Mouse (Mus musculus) stomach, postnatal 0 days (tissue): ENCODE measurements around the gene Fam129a.

Experiments
- CTCF ChIP-seq: IDR thresholded peaks from 2 replicates; pipeline ENCODE4 v1.5.1; 2016; ENCODE audit warnings: antibody characterized with exemption, low read depth, mild to moderate bottlenecking, moderate library complexity
- EP300 ChIP-seq: optimal IDR thresholded peaks from 2 replicates; pipeline ENCODE3; 2016; ENCODE audit warnings: antibody characterized with exemption

DNA sequence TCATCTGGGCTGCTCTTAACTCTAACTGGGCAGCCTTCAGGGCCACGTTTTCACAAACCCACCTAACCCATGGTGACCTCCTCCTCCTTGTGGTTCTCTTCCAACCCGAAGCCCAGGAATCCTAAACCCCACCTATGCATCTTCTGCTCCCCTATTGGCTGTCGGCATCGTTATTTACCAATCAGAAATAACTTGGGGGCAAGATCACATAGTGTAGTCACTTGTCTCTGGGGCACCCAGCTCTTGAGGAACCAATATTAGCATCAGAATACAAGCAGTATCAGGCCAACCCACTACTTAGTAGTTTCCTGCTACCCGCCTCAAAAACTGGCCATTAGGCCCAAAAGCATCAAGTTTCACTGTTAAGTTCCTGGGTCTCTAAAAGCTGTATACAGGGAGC is 141.7 kb downstream of the Fam129a start:
- TF ChIP-seq CTCF (no peak), EP300 (no peak)
